Comparison of ENCODE assay signal across 22 mouse cellular contexts in genomic region chr2:3922739-3923138, GRCm38 (mm10).
A peak's percentile ranks its signal among the peaks of the same experiment; 100 is the strongest.
DNase-seq lines count a peak whose midpoint lies in the region; ATAC-seq and TF ChIP-seq lines count a peak whose summit lies in the region.
"Had no signal": no experiment of that assay in that cellular context is flagged by ENCODE, and none has a peak within 500 bp of the region (broad histone marks: within the 10 kb centered on the region; RNA-seq: fewer than 3 reads in every experiment).

No protein-coding gene starts in this region.

- ATAC-seq in granulocyte monocyte progenitor cell, adult 5-6 weeks (replicated peaks; ENCODE audit: poor library complexity, severe bottlenecking), result peak; percentile 94

- no peak overlapping the region for H3K4me3 ChIP-seq in thymus, adult 2 months (ENCODE audit: control insufficient read depth, insufficient read depth, low read length)
- H3K4me3 ChIP-seq: embryonic facial prominence, embryonic 10.5 days; gastrocnemius, adult 2 months; heart, embryonic 15.5 days; hindbrain, embryonic 15.5 days; layer of hippocampus, adult 2 months; limb, embryonic 10.5 days; midbrain, embryonic 12.5 days had no signal

- H3K27ac ChIP-seq in thymus, adult 2 months (ENCODE audit: control insufficient read depth, insufficient read depth, low read length), result peak overlapping the region; percentile 84; the same call in 1 of the 2 replicates
- H3K27ac ChIP-seq: embryonic facial prominence, embryonic 10.5 days; gastrocnemius, adult 2 months; heart, embryonic 15.5 days; hindbrain, embryonic 15.5 days; layer of hippocampus, adult 2 months; limb, embryonic 10.5 days; midbrain, embryonic 12.5 days had no signal

- intact Hi-C loops in heart, postnatal 14 days (cut with DNase I), result no loop called here

- H3K36me3 ChIP-seq in thymus, adult 2 months (ENCODE audit: control insufficient read depth, insufficient read depth, low read length), result no peaks in the 10 kb centered on the region
- H3K36me3 ChIP-seq: embryonic facial prominence, embryonic 10.5 days; heart, embryonic 15.5 days; hindbrain, embryonic 15.5 days; limb, embryonic 10.5 days; midbrain, embryonic 12.5 days had no signal

- WGBS in thymus, adult 2 months, result 30% methylated on average over 4 of the region's 4 CpGs

- H3K4me1 ChIP-seq in thymus, adult 2 months (replicated peaks; ENCODE audit: control insufficient read depth, insufficient read depth, low read length), result peaks cover 41% of the 10 kb centered on the region
- H3K4me1 ChIP-seq: embryonic facial prominence, embryonic 10.5 days; heart, embryonic 15.5 days; hindbrain, embryonic 15.5 days had no signal

- no peak for TF ChIP-seq CTCF in thymus, adult 2 months (IDR thresholded peaks at IDR 0.05; ENCODE audit: borderline replicate concordance, control insufficient read depth, extremely low read depth, insufficient read depth, low read length, poor library complexity)

- no peaks in the 10 kb centered on the region for H3K27me3 ChIP-seq in thymus, adult 2 months (ENCODE audit: control insufficient read depth, insufficient read depth, low read length)
- H3K27me3 ChIP-seq: heart, embryonic 15.5 days; hindbrain, embryonic 15.5 days; midbrain, embryonic 12.5 days had no signal

- DNase-seq in lung, postnatal 36 days, result peak; percentile 6
- no peak for DNase-seq in lung, postnatal 14 days
- peak; percentile 54 for DNase-seq in thymus, adult 2 months
- peak; percentile 48 for DNase-seq in thymus, postnatal 4 days
- DNase-seq in frontal cortex, postnatal 36 days (ENCODE audit: low spot score in 2 of 2), result no peak
- no peak for DNase-seq in heart, postnatal 14 days
- no peak for DNase-seq in spleen, adult 18-20 months
- DNase-seq: adrenal gland, postnatal 36 days; cerebellum, adult 9-10 months; gastrocnemius, adult 2 months; heart, postnatal 4 days; kidney, adult 8-10 months; kidney, postnatal 14 days; liver; right cerebral cortex, postnatal 25 days had no signal

- TF ChIP-seq POLR2A in thymus, adult 2 months (IDR thresholded peaks at IDR 0.05; ENCODE audit: control insufficient read depth, extremely low read depth, insufficient read depth, low read length, poor library complexity), result no peak

Comparison
In these comparisons a context has a peak if more than half of its experiments do, and no peak if none do; other contexts are left out.
1. DNase-seq: peak in lung, postnatal 36 days (single experiment), thymus, adult 2 months (single experiment) and thymus, postnatal 4 days (single experiment); none in lung, postnatal 14 days (single experiment), frontal cortex, postnatal 36 days (0 of 2), heart, postnatal 14 days (0 of 2) and spleen, adult 18-20 months (0 of 2).